Mouse (Mus musculus): ENCODE results near the gene Efcab8.

- TF ChIP-seq RCOR1 (conservative IDR thresholded peaks at IDR 0.05; ENCODE audit: low read depth, low read length) (no peak), TBP (conservative IDR thresholded peaks at IDR 0.05; ENCODE audit: low read depth, low read length) (no peak), CTCF (conservative IDR thresholded peaks at IDR 0.05 in 1 of 2, IDR thresholded peaks at IDR 0.05 in 1 of 2; ENCODE audit: low read depth in 2 of 2, low read length in 2 of 2) (peak in 1 of 2 experiments; percentile 79; a peak in 3 of 4 replicates), SIN3A (IDR thresholded peaks at IDR 0.05; ENCODE audit: low read length) (no peak), CHD2 (IDR thresholded peaks at IDR 0.05; ENCODE audit: low read length) (no peak), UBTF (IDR thresholded peaks at IDR 0.05; ENCODE audit: low read depth, low read length) (no peak), POLR2A (IDR thresholded peaks at IDR 0.05; ENCODE audit: low read depth, low read length) (no peak), NELFE (IDR thresholded peaks at IDR 0.05; ENCODE audit: low read depth, low read length) (no peak)
These were observed 71.3 kb downstream of the Efcab8 start for GRCm38 (mm10) chr2:153851030-153851360.

Data from CH12.LX (cell line).